Mouse (Mus musculus): ENCODE data around the gene Pes1.

DNA sequence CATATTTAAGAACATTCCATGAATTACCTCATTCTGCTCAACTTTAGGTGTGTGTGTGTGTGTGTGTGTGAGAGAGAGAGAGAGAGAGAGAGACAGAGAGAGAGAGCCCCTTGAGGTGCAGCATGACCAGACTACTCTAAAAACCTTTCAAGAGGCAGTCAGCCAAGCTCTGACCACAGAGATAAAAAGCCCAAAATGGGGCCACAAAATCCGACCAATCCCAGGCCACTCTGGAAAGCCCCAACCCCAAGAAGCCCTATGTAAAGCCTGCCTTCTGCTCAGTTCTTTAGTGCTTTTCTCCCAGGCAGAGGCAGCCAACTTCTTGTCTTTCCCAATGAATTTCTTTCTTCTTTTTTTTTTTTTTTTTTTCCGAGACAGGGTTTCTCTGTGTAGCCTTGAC, 2.9 kb upstream of the Pes1 start:
- TF ChIP-seq CTCF (IDR thresholded peaks at IDR 0.05; ENCODE audit: control insufficient read depth, insufficient read depth, insufficient replicate concordance, low read depth, low read length) (no peak), POLR2A (IDR thresholded peaks at IDR 0.05; ENCODE audit: control insufficient read depth, low read depth, low read length) (no peak)

Measured in testis, adult 2 months (tissue).